Mouse (Mus musculus) ovary, postnatal 10 days (tissue): ENCODE measurements around the gene Slf1.
"Not testable (repeated sequence)": the region's sequence is repeated elsewhere in the genome, so short reads cannot be mapped to it uniquely, and the experiment has no call there.

Experiments used
- DNase-seq: peaks from one replicate; pipeline ENCODE4 v3.0.0; 2022; ENCODE audit warnings: low spot score

Gene Slf1

DNA sequence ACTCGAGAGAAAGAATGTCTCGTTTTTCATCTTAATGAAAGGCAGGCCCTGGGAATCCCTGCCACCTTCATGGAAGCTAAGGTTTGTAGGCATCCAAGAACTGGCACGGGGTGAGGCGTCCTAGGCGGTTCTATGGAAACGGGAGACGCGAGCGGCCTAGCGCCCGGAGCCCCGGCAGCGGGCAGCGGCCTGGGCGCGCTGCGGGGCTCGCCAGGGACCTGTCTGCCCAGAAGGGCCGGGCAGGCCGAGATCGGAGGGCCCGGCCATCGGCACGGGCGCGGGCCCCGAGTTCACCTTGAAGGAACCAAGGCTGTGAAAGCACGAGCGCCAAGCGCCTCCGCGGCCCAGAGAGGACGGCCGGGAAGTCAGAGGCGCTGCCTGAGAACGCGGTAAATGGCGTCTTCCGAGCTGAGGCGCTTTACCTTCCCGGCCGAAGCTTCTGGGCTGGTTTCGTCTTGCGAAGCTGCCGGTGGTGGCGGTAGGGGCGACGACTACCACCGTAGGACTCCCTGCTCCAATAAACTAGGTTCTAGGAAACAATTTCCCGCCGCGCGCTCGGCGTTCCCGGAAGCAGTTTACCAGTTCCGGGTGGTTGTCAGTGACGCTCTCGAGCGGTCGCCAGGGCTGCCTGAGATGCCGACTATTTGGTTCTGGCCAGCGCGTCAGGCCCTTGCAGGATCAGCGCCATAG is at the start of gene Slf1, which contains the start of gene 2210408I21Rik:
Gene Slf1 (minus strand): TSS at position 543 of the 690 bp plus-strand sequence.
Gene 2210408I21Rik (plus strand): TSS at position 610 of the 690 bp plus-strand sequence.
- DNase-seq: peak; percentile 82

DNA sequence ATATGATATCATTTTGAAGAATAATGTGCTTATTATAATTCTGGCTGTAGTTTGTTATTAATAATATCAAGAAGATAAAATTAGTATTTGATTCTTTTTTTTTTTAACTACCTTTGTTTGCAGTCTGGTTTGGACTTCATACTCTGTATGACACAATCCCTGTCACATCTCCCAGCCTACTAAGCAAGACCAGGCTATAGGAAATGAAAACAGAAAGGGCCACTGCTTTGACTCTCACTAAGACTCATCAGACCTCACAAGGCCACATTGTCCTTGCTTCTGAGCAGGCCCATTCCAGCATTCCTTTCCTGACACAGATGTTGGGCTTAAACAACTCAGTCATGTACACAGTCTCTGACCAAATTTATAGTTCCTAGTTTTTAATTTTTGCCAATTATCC is 42.7 kb upstream of the Slf1 start:
- no peak for DNase-seq

DNA sequence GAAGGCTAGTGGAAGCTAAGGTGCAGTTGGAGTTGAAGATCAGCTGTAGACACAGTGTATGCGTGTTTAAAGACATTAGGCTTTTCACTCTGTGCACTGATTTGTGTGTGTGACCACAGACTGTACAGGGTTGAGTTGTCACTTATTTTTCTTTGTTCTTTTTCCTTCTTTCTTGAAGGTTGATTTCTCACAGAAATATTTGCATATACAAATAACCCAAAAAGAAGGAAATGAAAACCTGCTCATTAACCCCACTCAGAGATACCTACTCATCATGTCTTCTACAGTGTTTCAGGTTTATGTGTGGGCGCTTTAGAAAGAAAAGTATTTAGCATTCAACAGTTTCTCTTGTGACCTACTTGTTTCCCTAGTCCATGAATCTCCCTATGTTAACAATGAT is 5.6 kb upstream of the Slf1 start:
- no peak for DNase-seq

DNA sequence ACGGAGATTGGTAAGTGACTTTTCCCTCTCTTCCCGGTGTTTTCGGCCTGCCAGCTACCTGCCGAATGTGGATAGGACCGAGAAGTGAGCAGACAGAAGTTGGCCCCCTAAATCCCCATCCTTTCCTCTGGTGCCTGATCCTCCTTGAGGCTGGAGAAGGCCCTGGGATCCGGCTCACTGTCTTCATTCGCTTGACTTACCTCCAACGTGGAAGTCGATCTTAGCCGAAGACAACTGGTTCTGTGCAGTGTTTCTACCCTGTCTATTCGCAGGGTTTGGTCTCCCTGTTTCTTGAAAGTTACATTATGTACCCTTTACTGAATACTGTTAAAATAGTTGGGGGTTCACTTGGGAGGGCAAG is 328 bp upstream of the Slf1 start:
- no peak for DNase-seq

DNA sequence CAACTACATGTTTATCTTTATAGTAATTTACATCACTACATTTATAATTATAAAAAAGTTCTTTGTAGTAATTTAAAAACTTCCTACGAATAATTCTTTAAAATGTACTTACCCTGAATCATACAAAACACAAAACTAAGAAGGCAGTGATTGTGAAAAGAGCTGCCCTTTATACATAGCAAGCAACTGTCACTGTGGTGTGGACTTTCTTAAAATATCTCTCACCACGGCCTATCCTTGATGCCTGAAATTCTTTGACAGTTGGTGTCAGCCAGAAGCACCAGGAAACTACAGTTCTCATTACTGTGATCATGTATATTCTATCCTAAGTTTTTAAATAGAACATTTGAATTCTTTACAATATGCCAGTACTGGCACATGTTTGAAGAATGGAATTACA is 4.1 kb downstream of the Slf1 start:
- DNase-seq: no peak

DNA sequence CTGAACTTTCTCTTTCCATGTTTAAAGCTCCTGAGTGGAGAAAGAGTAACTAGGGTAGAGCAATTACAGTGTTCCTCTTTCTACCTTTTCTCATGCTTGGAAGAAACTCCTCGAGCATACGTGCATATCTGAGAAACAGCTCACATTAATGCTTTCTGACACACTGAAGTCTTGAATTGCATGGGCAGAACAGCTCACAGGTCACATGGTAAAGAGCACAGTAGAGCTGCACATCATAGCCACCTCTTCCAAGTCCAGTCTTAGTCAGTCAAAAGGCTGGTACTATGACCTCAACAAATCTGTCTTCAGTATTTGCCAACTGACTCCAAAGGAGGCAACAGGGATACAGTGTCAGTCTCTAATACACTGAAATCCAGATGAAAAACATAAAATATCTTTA is 7.0 kb downstream of the Slf1 start:
- no peak for DNase-seq

DNA sequence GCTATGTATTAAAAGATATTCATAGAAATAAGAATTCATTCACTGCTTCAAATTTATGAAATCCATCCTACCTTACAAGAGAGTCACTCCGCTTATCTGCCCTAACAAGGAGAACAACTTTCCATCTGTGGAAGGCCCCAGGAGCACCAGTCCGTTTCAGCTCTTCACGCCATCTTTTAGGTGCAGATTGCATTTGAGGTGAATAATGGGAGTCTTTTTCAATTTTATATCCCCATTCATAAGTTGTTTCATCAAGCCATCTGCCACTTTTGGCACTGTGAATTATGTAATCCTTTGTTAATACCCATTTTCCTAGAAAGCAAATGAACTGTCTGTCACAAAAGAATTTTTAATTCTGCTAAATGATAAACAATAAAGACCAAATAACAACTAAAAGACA is 10.1 kb downstream of the Slf1 start:
- no peak for DNase-seq

DNA sequence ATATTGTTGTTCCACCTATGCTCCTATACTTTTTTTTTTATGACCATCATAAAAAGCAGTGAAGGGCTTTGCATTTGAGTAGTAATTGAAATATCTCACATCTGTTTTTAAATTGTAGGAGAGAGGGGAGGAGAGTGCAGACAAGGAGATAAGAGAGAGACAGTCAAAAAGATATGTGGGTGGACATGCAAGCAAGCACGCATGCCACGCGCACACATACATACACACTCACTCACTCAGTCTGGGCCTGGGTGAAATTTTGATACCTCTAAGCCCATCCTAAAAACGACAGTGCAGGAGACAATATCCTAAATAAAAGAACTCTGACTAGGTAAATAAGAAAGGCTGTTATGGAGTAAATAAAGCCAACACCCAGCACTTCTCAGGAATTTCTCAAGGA is 16.6 kb downstream of the Slf1 start:
- no peak for DNase-seq

DNA sequence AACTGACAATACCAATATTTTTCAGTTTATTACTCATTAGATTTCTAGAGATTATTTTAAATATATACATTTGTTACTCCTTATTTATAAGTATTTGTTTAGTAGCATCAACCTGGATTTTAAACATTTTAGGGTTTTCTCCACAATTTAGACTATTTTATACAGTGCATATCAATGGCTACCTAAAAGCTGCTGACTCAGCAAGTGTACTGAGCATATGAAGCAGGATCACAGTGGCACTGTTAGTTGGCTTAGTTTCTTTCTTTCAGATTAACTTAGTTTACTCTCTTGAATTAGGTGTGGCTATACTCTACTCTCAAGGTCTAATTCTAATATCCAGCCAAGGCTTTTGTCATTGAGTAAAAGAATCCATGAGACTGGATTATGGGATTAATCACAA is 27.5 kb downstream of the Slf1 start:
- DNase-seq: no peak

DNA sequence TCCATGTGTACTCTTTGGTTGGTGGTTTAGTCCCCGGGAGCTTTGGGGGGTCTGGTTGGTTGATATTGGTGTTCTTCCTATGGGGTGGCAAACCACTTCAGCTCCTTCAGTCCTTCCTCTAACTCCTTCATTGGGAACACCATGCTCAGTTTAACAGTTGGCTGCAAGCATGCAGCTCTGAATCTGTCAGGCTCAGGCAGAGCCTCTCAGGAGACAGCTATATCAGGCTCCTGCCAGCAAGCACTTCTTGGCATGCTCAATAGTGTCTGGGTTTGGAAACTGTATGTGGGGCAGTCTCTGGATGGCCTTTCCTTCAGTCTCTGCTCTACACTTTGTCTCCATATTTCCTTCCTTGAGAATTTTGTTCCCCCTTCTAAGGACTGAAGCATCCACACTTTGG is 42.4 kb downstream of the Slf1 start:
- DNase-seq: not testable (repeated sequence)

DNA sequence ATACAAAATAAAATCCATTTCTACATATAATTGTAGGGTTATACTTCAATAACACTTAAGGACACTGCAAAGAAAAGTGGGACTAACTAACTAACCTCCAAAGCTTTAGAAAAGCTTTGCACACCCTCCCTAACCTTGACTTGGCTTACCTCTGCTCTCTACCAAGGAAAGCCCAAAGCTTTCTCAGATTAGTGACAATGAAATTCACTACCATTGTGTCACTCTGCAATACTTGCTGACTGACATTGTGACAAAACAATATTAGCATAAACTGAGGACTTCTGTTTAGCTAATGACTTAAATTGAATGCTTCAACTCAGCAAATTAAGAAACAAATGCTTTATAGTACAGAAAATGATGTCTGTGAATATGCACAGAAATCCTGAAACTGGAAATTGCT is 63.2 kb downstream of the Slf1 start:
- no peak for DNase-seq

DNA sequence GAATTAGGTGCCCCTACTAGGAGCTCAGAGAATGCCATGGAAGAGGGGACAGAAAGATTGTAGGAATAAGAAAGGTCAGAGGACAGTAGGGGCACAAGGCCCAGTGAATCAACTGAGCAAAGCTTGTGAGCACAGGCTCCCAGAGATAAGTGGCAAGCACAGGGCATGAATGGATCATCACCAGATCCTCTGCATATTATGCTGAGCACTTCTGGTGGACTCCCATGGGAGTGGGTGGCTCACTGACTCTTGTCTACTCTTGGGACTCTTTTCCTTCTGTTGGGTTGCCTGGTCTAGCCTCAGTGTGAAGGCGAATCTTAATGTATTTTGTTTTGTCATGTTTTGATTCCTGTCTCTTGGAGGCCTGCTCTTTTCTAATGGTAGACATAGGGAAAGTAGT is 66.4 kb downstream of the Slf1 start:
- no peak for DNase-seq

DNA sequence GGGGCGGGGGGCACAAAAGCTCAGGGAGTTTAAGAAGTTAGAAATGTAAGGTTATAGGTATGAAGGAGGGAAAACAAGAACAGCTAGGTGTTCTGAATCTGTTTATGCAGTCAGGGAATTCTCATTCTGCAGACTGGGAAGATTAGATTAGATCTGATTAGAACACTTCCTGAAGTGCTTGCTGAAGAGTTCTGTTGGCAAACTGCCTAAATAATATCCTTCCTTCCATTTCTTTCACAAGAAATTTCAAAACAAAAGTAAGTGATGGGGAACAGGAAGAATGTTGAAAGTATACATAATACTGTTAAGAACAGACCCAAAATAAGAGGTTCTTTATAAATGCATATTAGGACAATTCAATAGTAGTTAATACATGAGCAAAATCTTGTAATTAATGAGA is 72.1 kb downstream of the Slf1 start:
- DNase-seq: no peak

DNA sequence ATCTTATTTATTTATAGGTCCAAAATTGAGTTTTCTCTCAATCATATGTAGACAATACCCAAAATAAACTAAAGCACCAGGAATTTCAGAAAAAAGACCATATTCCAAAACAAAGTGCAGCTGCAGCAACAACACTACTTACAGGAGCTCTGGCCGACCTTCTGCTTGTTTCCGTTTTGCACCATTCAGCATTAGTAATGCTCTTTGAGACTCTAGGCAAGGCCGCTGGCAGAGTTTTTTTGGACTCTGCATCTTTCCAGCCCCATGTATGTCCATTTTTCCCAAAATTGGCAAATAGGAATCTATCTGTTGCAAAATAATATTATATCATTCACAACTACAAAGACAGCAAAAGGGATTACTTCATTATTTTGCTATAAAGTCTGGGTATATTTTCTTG is 85.5 kb downstream of the Slf1 start:
- DNase-seq: no peak

DNA sequence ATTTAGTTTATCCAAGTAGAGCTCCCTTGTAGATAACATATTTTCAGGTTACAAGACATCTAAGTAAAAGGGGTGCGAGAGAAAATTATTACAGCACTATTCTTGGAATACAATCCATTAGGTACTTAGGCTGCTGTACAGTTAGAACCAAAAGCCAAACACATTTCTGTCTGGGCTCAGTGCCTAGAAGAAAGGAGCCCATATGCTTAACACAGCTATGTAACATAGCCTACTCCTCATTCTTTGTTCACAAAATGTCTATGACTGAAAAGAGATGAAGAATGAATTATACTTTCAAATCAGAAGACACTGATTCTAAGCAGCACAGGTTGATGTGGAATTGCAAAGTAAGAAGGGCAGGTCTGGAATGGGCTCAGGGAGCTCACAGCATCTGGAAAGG is 86.8 kb downstream of the Slf1 start:
- no peak for DNase-seq

DNA sequence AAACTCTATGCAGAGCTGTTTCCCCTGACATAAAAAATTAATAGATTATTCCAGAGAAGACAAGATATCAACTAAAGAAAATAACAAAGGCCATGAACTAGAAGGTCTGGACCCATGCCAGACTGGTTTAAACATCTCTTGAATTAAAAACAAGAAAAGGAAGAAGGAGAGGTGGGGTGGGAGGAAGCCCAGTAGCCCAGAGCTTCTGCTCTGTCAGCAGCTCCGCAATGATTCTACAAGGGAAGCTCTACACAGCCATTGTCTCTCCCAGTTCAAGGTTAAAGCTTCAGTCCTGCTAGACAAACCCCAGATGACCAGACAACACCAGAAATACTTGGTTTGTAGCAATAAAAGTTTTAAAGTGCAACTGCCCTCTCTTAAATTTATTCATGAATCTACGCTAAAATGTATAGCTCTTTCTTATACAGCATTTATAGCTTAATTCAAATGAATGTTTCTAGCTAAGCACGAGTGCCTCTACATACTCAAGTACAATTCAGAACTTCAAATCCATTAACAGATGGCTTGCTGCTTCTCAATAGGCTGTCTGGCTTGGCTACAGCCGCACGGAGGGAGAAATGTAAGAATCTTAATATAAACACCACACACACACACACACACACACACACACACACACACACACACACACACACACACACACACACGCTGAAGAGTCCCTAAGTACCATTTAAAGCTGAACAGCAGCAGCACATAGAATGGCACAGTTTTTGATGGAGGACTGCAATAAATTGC is 87.9 kb downstream of the Slf1 start:
- DNase-seq: no peak

DNA sequence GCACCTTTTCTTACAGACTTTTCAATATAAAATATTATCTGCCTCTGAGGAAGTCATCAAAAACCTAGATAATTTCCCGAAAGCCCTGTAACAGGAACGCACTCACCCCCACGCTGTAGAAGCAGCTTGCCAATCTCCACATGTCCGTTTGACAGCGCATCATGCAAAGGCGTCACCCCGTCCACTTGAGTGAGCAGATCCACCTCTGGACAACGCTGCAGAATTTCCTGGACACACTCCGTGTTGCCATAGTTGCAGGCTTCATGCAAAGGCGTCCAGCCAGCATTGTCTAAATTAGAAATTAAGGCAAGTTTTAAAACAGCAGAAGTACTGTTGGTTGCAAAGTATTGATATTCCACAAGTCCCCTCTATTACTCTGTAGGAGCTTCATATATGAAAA is 88.9 kb downstream of the Slf1 start:
- DNase-seq: no peak

DNA sequence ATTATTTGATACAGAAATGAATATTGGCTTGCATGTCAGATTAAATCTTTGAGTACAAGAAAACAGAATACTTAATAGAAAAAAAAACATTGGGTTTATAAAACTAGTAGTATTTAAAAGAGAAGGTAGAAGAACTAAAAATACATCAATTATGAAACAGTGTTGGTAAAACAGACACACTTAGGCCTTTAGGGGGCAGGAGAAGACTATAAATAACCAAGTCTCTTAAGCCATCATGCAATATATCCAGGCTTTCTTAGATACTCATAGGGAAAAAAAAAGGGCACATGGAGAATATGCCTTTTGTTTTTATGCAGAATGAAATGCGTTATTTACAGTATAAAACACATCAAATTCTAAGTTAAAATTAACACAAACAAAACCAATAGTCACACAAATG is 89.9 kb downstream of the Slf1 start:
- no peak for DNase-seq

DNA sequence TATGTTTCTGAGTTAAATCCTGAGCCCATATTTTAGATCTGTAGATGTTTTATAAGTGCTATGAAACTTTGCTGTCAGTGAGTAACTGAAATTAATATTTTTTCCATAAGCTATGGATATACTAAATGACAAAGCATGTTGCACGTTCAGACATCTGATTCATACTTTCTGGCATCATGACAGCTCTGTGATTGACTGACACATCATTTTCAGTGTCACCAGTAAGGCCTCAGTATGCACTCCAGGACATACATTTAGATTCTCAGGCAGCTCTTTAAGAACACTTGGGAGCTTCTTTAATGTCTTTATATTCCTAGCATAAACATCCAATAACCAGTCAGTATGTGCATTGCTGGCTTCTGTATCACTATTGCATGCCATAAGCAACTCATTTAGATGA is 91.9 kb downstream of the Slf1 start:
- no peak for DNase-seq

DNA sequence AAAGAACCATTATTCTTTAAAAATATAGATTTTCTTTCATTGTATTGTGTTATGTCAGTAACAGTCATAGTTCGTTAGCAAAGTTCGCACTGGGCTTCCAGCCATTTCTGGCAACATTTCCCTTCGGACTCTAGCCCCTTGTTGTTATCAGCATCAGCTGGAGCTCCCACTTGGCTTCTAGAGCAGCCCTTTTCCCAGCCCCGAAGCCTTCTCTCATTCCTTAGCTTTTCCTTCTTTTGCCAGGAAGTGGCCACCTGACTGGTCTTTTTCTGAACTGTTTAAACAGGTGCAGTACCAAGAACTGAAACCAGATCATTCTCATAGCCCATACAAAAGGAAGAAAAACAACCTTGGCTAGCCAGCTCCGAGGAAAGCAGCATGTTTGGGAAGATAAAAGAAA is 105.7 kb downstream of the Slf1 start:
- no peak for DNase-seq

DNA sequence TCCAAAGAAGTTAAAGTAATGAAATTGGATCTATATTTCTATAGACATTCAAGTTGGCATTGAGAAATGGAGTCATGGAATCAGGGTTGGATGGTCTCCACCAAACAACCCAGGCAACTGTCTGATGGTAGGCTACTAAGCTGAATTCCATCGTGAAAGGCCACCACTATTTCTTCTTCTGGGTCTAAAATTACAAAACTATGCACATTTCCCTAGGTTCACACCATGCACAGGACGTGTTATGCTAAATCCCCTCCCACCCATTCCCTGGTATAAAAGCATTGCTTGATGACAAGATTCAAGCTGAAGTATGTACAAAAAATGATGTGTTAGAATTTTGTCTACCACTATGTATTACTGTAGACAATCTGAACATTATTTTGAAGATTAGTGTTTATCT is 116.4 kb downstream of the Slf1 start:
- no peak for DNase-seq

DNA sequence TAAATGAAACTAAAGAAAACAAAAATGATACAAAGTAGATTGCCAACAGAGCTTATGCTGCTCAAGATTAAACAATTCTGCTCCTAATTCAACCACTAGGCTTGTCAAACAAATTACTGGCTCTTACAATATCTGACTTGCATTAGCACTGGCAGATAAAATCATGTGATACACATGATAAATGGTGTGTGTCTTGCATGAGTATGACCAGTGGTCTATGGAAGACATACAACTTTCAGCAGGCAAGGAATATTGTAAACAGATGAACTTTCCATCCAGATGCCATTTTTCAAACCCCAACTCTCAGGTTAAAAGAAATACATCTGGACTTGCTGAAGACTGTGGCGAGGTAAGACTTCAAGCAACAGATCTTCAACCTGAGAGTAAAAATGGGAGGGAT is 131.6 kb downstream of the Slf1 start:
- DNase-seq: no peak

DNA sequence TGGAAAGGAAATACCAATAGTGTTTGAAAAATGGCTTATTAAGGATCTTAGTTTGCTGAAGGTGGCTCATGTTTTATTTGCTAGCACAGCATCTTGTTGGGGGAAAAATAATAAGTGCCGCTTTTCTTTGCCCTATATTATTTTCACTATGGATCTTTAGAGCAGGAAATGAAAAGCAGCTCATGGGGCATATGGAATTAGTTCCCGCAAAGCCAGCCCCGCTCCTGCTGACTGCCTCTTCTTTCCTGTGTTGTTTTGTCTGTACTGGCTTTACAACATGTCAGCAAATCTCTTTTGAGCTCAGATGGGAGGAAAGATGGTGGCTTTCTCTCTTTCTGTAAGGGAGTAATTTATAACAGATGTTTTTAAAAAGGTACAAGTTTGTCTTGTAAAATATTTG is 132.6 kb downstream of the Slf1 start:
- no peak for DNase-seq
